Mouse (Mus musculus) C2C12 (cell line): Measurements from ENCODE around the gene Pnpla2.

Experiments used
- CEBPB ChIP-seq: IDR thresholded peaks from one replicate; pipeline ENCODE4 v1.6.1; 2011; ENCODE audit warnings: low read depth, mild to moderate bottlenecking, control low read depth, moderate library complexity
- CTCF ChIP-seq: IDR thresholded peaks from one replicate; pipeline ENCODE4 v1.5.1; 2011; ENCODE audit not compliant: control insufficient read depth, insufficient read depth, insufficient read length
- FOSL1 ChIP-seq: IDR thresholded peaks from one replicate; pipeline ENCODE4 v1.8.0; 2011; ENCODE audit warnings: mild to moderate bottlenecking, low read length; ENCODE audit not compliant: poor library complexity, insufficient read depth, severe bottlenecking
- MAX ChIP-seq: IDR thresholded peaks from one replicate; pipeline ENCODE4 v1.6.1; 2011; ENCODE audit warnings: mild to moderate bottlenecking, control low read depth
- MYOG ChIP-seq: IDR thresholded peaks from one replicate; pipeline ENCODE4 v1.6.1; 2011; ENCODE audit not compliant: control insufficient read depth, insufficient read length; ENCODE audit errors: extremely low read depth

- TF ChIP-seq FOSL1: no peak
- no peak for TF ChIP-seq MYOG
- TF ChIP-seq CTCF: no peak
- TF ChIP-seq CEBPB: no peak
- TF ChIP-seq MAX: no peak
Observed at GRCm38 (mm10) chr7:141508160-141508559, 53.2 kb downstream of the Pnpla2 start.
